Mouse (Mus musculus) spleen, adult 18-20 months (tissue): Measurements from ENCODE around the gene Lsamp.
"Not testable (repeated sequence)": the region's sequence is repeated elsewhere in the genome, so short reads cannot be mapped to it uniquely, and the experiment has no call there.

Experiments
- DNase-seq, 2 experiments: peaks; one replicate each; pipeline ENCODE4 v3.0.0; 2022; ENCODE audit warnings: mixed read lengths in 2 of 2

Gene Lsamp

DNA sequence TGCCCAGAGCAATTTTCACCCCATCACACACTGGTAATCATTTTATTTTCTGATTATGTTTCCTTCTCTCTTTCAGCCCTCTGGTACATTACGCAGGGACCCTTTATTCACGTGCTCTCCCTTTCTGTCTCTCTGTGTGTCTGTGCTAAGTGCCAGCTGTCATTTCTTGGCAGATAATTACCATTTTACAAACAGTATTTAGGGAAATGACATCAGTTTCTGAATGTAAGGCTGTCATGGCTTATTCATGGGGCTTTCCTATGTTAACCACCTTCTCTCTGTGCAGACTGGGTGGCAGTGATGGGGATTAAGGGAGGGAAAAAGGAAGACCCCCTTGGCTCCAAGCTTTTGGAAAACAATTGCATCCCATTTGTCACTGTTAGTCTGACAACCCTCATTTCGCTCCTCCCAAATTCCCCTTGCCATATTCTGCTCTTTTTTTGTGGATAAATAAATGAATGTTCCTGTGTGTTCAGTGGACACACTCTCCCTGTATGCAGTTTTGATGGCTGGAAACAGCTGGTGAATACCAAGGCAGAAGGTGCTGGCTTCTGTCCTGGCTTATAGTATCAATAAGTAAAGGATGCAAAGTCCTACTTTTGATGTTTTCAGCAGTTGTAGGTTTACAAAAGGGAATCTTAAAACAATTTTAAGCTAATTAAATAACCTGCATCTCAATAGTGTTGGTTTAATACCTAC is 520.2 kb downstream of the Lsamp start:
- DNase-seq, result no peak

DNA sequence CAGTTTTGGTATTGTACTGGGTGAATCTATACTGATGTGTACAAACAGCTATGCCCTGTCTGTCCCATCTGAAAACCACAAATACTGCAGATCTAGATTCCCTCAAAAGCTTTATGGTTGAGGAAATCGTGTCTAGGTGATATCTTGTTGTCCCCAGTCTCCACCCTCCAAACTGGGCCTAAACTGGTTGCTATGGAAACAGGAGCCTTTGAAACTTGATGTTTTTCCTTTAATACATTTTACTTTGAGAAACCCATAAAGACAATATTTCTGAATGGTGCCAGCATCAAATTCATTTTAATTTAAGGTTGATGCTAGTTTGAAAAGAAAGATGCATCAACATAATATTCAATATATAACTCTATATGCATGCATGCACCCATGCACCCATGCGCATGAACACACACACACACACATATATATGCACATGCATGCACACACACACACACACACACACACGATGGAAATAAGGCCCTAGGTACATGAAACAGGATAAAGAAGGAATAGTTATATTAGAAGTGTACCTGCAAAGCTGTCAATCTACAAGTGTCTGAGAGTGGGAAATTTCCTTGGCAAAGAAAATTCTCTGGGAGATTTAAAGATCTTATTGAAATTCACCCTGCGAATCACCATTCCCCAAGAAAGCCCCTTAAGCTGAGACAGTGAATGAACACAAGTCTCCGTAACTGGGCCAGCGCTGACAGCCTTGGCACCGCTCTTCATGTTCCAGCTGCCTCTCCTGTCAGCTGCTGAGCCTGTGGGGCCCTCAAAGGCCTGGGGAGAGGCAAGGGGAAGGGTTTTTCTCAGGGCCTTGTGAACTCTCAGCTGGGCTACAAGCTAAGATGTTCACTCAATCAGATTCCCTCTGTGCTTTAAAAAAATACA is 525.2 kb downstream of the Lsamp start:
- no peak for DNase-seq

DNA sequence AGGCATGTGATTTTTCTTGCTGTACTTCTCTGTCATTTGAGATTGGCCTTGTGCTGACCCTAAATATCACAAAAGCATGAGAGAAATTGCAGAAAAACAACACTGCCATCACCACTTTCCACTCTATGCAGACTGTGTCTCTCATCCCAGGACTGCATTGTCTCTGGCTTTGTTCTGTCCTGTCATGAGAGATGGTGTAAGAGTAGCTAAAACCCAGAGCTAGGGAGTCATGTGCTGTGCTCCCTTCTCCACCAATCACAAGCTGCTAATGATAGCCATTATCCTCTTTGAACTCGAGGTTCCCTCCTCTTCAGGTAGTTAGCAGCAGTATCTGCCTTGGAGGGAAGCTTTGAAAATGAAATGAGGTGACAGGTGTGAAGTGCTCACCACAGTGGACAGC is 552.6 kb downstream of the Lsamp start:
- DNase-seq, result no peak

DNA sequence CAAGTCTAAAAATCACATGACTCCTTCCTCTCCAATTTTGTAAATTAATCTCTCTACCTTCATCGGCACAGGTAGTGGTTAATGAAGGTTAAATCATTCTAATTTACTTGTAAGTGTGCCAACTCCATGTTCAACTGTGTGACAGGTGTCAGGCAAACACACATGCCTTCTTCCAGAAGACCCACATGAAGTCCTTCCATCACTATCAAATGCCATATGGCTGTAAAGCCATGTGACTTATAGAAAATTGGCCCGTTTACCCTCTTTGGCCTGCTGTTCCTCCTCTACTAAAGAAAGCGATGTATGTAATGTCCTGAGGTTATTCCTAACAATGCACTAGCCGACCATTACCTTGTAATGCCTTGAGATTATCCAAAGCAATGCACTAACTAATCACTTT is 565.5 kb downstream of the Lsamp start:
- DNase-seq, result no peak

DNA sequence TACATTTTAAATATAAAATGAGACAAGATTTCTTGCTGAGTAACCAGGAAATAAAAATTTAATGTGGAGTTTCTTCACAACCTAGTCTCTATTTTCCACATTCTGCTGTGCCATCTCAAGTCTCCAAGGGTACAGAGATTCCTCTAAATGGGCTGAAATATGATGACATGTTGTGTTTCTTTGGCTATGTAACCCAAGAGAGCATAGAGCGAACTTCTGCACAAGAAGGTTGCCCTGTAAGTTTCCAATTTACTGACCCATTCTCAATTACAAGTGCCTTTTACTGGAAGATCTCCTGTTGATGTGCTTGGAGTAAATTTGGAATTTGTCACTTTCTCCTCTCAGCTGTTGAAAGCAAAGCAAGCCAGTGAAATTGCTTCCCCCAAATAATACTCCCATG is 571.4 kb downstream of the Lsamp start:
- no peak for DNase-seq

DNA sequence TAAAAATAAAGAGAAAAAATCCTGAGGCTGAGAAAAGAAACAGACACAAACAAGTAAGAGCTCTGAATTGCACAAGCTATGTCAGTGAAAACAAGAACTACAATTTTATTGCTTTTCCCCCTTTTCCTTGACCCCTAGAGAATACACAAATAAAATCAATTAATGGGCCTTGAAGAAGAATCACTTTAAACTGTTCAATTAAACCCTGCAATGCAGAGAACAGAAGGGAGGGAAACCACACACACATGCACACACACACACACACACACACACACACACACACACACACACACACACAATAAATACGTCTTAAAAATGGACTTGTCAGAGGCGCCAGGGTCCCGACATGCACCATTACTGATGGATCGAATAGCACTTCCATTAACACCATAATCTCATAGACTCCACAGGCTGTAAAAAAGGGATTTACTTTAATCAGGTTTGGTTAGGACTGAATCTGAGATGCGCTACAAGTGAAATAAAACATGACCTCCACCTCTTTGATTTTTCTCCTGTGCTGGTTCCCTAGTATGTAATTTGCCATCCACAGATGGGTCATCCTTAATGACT is 573.6 kb downstream of the Lsamp start:
- DNase-seq, result no peak

DNA sequence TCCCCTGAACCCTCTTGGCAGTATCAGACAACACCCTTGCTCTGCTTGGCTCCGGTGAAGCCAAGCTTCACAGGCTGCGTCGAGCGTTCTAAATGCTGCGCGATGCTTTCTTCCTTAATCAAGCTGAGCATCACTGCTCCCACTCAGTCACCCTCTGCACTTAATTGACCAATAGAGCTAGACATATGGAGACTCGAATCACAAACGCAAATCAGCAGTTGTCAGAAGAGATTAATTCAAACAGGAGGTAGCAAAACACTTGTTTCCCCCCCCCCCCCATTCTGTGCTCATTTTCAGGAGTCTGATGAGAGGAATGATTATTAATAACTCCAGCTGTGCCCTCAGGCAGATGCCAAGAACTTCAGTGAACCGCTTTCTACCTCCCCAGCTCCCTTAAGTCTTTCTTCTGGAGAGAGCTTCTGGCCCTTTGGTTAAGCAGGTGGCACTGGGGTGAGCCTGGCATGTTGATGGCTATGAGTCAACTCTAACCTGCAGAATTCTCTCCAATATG is 583.3 kb downstream of the Lsamp start:
- no peak for DNase-seq

DNA sequence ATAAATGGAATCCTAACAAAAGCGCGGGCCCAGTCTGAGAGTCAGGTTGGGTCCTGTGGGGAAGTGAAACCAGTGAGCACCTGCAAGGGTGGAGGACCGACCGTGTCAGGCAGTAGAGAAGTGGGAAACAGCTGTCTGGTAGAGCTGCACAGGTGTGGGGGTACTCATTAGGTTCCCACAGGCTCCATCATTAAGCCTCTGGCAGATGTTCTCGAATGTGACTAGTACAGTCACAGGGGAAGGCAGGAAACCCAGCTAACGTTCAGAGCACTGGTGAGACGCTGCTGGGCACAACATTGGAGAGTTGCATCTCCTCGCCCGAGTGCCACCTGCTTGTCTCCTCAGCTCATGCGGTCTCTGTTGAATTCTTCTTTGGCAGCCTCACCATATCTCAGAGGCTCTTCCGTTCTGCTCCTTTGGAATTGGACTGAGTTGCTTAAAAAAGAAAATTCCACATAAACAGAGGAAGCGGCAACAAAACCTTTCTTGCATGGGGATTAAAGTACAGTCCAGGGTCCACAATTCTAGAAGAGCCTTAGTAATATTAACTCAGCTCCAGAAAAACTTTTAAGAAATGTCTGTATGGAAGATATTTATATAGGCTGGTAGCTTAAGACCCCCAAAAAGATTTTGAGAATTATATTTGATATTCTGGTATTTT is 588.1 kb downstream of the Lsamp start:
- no peak for DNase-seq

DNA sequence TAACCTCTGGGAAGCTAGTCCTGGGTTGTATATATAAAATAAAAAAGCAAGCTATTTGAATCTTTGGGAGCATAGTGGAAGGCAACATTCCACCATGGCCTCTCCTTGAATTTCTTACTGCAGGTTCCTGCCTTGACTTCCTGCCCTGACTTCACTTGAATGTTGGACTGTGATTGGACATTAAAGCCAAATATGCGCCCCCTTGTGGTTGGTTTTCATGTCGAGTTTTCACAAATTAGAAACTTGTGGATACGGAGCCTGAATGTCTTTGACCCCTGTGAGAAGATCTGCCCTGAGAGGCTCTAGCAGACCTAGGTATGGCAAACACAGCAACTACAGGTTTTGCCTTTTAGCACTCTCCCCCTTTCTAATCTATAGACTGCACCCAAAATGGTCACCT is 597.9 kb downstream of the Lsamp start:
- no peak for DNase-seq

DNA sequence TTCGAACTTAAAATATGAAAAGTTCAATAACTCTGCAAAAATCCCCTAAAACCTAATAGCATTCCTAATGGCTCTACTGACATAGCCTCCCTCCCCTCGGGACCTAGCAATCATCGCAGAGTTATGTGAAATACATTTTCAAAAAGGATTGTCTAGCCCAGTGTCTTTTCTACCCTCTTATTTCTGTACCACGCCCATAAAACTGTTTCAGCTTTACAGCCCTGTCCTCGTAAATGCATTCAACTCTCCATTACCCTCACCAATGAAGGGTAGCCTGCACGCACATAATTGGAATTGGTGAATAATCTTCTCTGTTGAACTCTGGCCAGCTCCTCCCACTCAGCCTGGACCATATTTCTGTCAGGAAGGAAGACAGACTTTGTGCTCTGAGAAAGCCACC is 609.0 kb downstream of the Lsamp start:
- DNase-seq, result no peak

DNA sequence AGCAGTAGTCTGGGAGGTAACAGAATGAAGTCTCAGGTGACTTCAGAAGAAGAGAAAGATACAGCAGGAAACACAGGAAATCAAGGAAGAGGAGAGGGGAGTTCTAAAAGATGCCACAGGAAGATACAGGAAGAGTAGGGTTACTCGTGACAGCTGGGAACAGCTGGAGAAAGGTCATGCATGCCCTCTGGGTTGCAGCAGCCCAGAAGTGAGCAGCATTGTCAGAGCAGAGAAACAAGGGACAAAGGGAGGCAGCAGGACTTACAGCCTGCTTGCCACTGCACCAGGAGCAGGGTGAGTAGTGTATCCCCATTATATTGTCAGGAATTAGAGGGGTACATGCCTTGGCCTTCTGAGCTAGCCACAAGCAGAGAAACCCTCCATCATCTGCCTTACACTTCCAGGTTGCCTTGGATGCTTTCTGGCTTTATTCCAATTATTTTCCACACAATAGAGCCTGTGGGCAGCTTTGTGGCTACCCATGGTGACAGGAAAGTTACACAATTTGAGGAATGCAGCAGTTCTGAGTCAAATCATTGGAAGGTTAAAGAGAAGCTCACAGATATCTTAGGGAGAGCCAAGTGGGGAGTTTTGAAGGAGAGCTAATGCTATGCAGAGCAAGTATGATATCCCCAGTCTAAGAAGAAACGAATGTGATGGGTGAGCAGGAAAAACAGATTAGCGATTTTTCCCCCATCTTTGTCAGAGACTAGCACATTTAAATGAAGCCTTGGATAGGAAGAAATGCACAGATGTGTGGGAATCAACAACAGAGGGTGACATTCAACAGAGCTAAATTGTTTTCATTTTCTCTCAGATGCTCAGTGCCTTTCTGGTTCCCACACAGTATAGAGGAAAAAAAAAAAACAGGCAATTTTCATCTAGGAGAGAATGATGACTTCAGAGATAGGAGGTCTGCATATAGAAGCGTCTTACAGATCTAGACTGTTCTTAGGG is 617.5 kb downstream of the Lsamp start:
- no peak for DNase-seq

DNA sequence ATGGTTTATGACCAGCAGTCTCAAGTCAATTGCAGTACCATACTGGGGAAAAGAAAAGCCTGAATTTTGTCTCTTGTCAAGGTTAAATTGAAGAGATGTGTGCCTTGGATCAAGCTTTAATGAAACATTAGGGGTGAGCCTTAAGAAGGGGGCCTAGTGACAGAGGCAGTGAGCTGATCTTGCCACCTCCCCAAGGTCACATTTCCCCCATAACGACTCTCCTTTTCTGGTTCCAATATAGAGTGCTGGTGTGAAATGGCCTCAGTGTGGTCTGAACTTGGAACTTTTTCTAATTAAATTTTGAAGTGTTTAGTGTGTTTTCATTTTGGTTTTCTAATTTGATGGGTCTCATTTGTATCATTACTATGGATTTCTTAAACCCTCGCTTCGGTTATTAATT is 623.3 kb downstream of the Lsamp start:
- DNase-seq, result no peak

DNA sequence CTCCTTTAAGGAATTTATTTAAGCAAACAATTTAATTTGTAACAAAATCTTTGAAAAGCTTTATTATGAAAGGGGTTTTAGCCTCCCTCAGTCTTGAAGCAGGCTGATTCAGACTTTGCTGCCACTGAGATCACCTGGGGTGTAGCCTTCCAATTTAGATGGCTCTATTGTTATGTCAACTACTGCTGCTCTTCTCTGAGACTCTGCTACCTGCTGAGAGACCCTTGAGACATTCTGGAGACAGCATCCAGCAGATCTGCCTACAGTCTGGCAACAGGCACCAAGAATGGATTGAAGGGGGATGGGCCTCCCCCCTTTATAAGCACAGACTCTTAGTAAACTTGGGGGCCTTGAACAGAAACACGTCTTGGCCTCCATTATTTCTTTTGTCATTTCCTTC is 632.5 kb downstream of the Lsamp start:
- DNase-seq, result not testable (repeated sequence)

DNA sequence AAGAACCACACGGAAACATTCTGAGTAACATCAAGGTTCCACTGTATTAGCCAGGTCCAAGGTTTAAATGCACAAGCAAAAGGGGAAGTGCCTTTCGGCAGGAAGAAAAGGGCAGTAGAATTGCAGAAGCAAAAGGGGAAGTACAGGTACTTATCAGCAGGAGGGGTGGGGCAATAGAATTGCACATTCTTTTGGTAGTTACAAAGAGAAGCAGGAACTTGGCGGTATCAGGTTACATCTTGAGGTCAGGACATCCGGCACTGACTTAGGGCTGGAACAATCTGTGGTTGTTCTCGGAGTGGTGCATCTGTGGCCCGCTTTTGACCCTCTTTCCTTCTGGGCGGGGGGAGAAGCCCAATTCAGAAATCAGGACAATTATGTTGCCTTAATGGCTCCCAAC is 636.9 kb downstream of the Lsamp start:
- not testable (repeated sequence) for DNase-seq

DNA sequence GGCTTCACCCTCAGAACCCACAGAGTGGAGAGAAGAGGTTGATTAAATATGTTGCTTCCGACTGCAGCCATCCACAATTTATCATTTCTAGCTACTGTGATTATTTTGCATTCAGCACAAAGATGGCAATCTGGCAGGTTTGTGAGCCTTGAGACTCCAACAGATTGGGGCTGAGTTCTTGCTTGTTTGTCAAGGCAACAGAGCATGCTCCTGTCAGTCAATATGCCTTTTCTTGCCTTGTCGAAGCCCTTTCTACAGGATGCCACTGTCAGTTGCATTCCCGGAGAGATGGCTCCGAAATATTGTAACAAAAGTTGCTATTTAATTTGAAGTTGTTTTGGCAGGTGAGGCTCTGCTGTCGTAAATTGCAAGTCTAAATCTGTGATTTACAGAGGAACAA is 643.0 kb downstream of the Lsamp start:
- DNase-seq, result no peak

DNA sequence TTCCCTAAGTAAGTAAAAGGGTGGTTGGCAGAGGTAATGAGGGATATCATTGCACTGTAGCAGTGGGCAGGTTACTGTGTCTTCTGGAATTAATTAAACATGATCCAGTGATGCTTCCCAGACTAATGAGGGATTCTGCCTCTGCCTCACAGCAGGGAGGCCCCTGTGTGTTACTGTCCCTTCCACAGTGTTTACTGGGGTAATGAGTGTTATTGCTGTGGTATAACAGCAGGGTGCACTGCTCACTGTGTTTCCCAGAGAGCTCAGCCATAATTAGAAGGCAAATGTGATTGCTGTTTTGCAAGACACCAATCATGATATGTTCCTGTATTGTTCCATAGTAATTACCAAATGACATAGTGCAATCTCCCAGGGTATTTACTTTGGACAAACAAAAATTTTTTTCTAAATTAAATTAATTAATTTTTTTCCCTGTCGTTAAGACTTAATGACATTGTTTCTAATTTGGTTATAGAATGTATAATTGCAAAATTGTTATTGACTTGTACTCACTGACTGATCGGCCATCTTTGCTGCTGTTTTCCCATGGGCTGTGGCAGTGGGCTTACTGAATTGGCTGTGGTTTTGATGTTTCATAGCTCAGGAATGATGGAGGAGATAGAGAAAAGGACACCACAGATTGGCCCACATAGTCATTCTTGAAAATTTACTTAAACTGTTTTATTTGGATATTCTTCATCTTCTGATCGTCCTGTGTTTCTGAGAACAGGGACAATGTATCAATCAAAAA is 655.6 kb downstream of the Lsamp start:
- DNase-seq, result no peak

DNA sequence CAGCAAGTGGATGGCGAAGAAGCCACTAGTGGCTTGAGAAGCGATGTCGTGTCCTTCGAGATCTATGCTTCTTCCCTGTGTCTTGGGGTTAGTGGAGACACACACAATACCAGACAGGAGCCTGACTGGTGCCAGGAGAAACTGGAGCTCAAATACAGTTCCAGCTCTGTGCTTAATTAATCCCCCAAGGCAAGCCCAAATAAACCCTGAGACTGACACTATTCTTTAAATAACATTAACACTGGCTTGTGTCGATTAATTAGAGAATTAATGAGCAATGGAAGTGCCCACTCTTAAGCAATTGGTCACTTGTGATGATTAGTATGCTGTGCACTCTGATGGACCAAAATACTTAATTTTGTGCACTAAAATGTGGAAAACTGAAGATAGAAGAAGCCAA is 668.6 kb downstream of the Lsamp start:
- no peak for DNase-seq

DNA sequence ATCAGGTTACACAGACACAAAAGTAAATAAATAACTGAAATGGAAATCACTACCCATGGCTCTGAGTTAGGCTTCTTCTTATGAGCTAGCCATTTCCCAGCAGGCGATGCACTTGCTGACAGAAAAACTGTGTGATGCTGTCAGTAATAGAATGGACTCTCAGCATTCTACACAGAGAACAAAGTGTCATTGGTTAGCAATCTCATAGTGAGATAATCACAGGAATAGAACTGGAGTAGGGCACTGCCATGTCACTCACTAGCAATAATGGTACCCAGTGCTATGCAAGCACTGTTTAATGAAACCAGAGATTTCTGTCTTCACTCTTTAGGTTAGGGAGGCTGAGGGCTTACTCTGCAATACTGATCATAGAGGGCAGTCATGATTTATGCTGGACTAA is 669.3 kb downstream of the Lsamp start:
- no peak for DNase-seq

DNA sequence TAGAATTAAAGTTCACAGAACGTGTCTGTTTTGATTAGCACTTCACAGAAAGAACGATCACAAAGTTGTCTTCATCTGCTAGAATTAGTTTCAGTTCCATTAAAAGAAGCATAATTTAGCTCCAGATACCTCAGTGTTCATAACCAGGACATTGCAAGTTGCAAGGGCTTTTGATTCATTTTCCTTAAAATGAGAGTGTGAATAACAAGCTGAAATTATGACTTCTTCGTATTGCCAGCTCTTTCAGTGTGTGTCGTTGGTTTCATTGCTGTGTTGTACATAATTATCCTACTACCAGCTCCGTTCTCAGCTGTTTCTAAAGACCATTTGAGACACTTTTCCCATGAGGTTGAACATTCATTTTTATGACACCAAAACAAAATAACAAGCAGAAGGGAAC is 672.2 kb downstream of the Lsamp start:
- DNase-seq, result no peak

DNA sequence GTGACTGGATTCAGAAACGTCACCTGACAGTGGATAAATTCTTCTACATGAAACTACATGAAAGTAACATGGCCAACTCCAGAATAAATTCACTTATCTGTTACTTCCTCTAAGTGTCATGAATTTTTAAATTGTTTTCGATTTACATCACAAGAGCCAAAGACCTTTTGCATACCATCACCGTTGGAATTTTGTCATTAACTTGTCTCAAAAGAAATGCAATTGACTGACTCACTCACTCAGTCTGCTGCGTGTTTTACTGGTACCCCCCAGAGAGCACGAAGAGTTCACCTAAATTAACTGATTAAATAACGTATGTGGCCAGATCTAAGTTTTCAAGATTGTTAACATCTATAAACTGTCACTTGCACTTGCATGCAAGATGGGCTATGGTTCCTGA is 672.7 kb downstream of the Lsamp start:
- no peak for DNase-seq

DNA sequence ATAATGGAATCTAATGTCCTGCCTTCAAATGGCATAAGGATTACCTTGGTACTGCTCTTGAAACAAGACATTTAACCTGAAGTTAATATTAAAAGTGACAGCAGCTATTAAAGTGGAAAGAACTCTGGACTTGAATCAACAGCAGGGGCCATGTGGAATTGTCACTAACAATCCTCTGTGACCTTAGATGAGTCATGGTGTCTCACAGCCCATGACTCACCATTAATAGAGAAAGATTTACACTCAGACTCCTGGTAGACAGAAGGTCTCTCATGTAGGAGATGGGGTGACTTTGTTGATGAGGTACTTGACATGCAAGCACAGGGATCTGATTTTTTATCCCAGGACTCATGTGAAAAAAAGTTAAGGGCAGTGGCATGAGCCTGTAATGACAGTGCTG is 701.4 kb downstream of the Lsamp start:
- no peak for DNase-seq
